Mouse (Mus musculus) heart, embryonic 10.5 days (tissue): Measurements from ENCODE around the gene Arhgap9. TPM values are rescaled to one million over a fixed set of nuclear protein-coding genes. Genes with fewer than 3 reads are reported as not detected.

ENCODE experiments used
- DNase-seq: peaks from one replicate; pipeline ENCODE4 v3.0.0-alpha.2; 2017; ENCODE audit warnings: low spot score
- H3K27ac ChIP-seq: fragments of 300-500 bp; sonication (generic); 2 replicates; pipeline ENCODE4 v1.5.1; 2016; ENCODE audit warnings: mild to moderate bottlenecking
- H3K27me3 ChIP-seq: fragments of 300-500 bp; sonication (generic); 2 replicates; pipeline ENCODE4 v1.6.1; 2016; ENCODE audit warnings: mild to moderate bottlenecking; ENCODE audit not compliant: poor library complexity, insufficient read depth, severe bottlenecking
- H3K36me3 ChIP-seq: fragments of 300-500 bp; sonication (generic); 2 replicates; pipeline ENCODE4 v1.6.1; 2016; ENCODE audit warnings: mild to moderate bottlenecking, moderate library complexity
- H3K4me1 ChIP-seq: fragments of 300-500 bp; sonication (generic); 2 replicates; pipeline ENCODE4 v1.6.1; 2016; ENCODE audit warnings: mild to moderate bottlenecking
- H3K4me3 ChIP-seq: fragments of 300-500 bp; sonication (generic); 2 replicates; pipeline ENCODE4 v1.5.1; 2016; ENCODE audit warnings: mild to moderate bottlenecking, moderate library complexity
- H3K9me3 ChIP-seq: fragments of 300-500 bp; sonication (generic); 2 replicates; pipeline ENCODE4 v1.6.1; 2016; ENCODE audit warnings: mild to moderate bottlenecking, moderate library complexity
- WGBS: fragments of 180-500 bp; shearing (Covaris S2); methylation state at CpG from one replicate; pipeline ENCODE4 v1.1.7; 2016; 5-methylcytosine and 5-hydroxymethylcytosine counted together
- polyA plus RNA-seq: library from polyadenylated mRNA; unstranded; fragments of >200 nt; fragmentation: Nextera tagmentation; extraction: Ambion mirVana; gene quantifications from 2 replicates; pipeline ENCODE4 v1.2.1, GENCODE M21; 2016

Gene Arhgap9
- polyA plus RNA-seq, 1 experiment from 2014 or later, result 3.1 TPM

DNA sequence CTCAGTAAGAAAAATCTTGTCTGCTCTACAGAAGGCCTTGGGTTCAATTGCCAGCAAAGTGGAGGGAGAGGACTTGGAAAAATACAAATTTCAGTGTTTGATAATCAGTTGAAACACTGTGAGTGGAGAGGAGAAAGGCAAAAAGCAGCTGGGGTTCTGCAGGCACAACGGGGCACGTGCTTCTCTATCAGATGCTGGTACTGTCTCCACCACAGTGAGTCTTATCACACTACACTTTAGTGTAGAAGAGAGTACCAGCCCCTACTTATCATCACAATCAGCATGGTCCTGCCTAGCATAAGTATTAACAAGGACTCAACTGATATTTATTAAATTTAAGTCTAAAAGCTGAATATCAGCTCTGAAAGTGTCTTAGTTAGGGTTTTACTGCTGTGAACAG, 4.5 kb upstream of the Arhgap9 start:
- Histone ChIP-seq H3K4me1 (0 out of 2 replicates have a peak, but pooled peaks cover 3% of the 10 kb centered on the region), H3K36me3 (no peaks in the 10 kb centered on the region), H3K27ac (no peak overlapping the region), H3K9me3 (no peaks in the 10 kb centered on the region), H3K4me3 (no peak overlapping the region), H3K27me3 (peaks cover 17% of the 10 kb centered on the region)
- DNase-seq, result no peak
- WGBS, result 78% methylated on average over 2 of the region's 2 CpGs

DNA sequence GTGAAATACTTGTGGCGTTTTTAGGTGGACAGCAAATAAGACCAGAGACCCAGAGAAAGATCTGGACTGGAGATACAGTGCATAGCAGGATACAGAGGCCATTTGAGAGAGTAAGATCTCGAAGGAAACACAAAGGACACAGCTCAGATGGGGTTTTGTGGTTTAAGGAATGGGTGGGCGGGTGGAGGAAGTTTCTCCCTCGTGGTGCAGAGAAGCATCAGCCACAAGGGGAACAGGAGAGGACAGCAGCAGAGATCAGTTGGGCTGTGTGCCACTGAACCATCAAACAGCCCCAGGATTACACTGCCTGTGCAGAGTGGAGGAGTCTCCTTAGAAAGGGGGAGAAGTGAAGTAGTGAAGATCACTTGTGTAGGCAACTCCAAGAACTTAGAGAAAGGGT, 3.8 kb upstream of the Arhgap9 start:
- H3K27ac ChIP-seq, result no peak overlapping the region
- no peaks in the 10 kb centered on the region for H3K9me3 ChIP-seq
- H3K36me3 ChIP-seq, result no peaks in the 10 kb centered on the region
- peaks cover 24% of the 10 kb centered on the region for H3K27me3 ChIP-seq
- H3K4me1 ChIP-seq, result peaks cover 9% of the 10 kb centered on the region; the same call in 1 of the 2 replicates
- no peak for DNase-seq
- WGBS, result 50% methylated on average over 4 of the region's 4 CpGs
- no peak overlapping the region for H3K4me3 ChIP-seq

DNA sequence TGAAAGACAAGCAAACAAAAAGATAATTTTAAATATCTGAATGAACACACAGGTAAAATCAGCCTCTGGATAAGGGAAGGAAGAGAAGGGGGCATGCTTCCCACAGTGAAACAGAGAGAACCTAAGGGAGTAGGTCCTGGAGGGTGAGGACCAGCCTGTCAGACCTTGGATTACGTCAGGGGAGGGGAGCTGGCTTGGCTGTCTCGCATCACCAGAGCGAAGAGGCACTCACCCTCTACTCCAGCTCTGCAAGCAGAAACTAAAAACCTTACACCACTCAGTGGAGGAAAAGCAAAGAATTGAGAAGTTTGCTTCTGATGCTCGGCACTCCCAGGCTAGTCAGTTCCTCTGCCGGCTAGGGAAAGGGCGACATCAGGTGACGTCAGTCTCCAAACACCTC, 1.8 kb upstream of the Arhgap9 start:
- Histone ChIP-seq H3K36me3 (no peaks in the 10 kb centered on the region), H3K27ac (no peak overlapping the region), H3K9me3 (no peaks in the 10 kb centered on the region), H3K4me3 (no peak overlapping the region), H3K27me3 (peaks cover 44% of the 10 kb centered on the region), H3K4me1 (peaks cover 11% of the 10 kb centered on the region)
- 74% methylated on average over 7 of the region's 7 CpGs for WGBS
- no peak for DNase-seq

DNA sequence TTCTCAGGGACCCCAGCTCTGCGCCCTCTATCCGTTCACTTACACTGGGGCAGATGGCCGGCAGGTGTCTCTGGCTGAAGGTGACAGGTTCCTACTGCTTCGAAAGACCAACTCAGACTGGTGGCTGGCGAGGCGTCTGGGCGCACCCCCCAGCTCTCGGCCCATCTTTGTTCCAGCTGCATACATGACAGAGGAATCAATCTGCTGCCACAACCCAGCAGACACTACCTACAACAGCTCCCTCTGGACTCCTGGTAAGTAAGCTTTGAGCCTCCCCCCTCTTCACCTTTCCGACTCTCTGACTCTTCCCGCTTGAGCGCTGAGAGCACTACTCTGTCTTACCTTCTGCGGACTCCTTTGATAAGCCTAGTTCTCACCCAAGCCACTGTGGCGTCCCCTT, 414 bp downstream of the Arhgap9 start:
- peaks cover 29% of the 10 kb centered on the region for H3K4me1 ChIP-seq
- no peak overlapping the region for H3K27ac ChIP-seq
- peaks cover 66% of the 10 kb centered on the region for H3K27me3 ChIP-seq
- WGBS, result 51% methylated on average over 13 of the region's 13 CpGs
- H3K4me3 ChIP-seq, result no peak overlapping the region
- no peaks in the 10 kb centered on the region for H3K9me3 ChIP-seq
- H3K36me3 ChIP-seq, result no peaks in the 10 kb centered on the region
- DNase-seq, result no peak

DNA sequence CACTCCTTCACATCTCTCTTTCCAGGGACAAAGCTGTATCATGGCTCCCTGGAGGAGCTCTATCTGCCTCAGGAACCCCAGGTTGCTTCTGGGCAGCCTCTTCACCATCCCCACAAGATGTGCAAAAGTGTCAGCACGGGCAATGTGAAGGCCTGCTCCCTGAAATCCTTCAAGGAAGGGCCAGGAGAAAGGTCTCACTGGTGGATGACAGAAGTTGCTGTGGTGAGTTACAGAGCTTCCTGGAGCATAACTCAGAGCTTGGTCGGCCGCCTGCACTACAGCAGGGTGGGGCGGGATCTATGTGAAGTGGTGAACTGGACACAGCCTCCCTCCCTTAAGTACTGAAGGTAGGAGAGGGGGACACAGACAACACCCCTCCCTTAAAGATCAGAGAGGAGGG, 905 bp downstream of the Arhgap9 start:
- H3K36me3 ChIP-seq, result no peaks in the 10 kb centered on the region
- 71% methylated on average over 4 of the region's 4 CpGs for WGBS
- peaks cover 71% of the 10 kb centered on the region for H3K27me3 ChIP-seq
- H3K9me3 ChIP-seq, result no peaks in the 10 kb centered on the region
- H3K27ac ChIP-seq, result no peak overlapping the region
- no peak for DNase-seq
- peaks cover 29% of the 10 kb centered on the region for H3K4me1 ChIP-seq
- H3K4me3 ChIP-seq, result no peak overlapping the region

DNA sequence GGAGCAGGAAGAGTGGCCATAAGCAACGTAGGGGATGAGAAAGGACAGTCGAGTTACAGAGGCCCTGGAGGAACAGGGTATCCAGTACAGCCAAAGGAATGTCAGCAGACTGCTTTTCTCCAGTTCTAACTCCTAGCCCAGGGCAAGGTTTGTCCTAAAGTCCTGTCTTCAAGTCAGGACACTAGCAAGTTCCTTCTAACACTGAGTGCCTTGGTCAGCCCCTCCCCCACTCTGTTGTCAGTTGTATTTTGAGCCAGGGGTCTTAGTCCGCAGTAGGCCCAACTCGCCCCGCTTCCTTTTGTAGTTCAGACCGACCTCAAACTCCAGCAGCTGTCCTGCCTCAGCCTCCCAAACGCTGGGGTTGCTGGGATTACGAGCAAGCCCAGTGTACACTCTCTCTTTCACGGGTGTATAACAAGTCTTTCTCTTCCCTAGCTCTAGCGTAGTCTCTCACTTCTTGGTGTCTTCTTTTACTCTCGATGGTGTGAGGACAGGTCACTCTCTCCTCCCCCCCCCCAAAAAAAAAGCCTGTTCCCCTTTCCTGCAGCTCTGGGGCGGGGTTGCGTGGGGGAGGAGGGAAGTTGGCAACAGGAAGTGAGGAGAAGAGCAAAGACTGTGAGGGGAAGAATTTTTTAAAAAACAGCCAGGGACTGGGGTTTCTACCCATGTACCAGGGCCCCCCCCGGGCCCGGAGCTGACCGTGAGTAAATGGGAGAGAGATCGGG, 1.5 kb downstream of the Arhgap9 start:
- 62% methylated on average over 17 of the region's 17 CpGs for WGBS
- no peak for DNase-seq

DNA sequence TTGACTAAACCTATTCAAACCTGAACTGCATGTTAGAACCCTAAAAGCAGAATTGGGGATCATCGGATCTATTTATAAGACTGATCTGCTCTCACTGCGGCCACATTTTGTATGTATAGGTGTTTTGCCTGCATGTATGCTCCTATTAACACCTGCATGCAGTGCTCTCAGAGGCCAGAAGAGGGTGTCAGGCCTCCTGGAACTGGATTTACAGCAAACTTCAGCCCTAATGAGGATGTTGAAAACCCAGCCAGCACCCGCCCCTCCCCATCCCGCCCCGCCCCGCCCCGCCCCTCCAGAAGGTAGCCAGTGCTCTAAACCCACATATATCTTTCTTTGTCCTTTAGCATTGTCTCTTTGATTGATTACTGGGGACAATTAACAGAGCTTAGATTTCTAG, 2.7 kb downstream of the Arhgap9 start:
- Histone ChIP-seq H3K27me3 (peaks cover 89% of the 10 kb centered on the region), H3K36me3 (no peaks in the 10 kb centered on the region), H3K4me3 (no peak overlapping the region), H3K27ac (no peak overlapping the region), H3K4me1 (peaks cover 29% of the 10 kb centered on the region), H3K9me3 (no peaks in the 10 kb centered on the region)
- 12% methylated on average over 7 of the region's 7 CpGs for WGBS
- no peak for DNase-seq

More for the DNA sequence above, 1.5 kb downstream of the Arhgap9 start:
- Histone ChIP-seq H3K9me3 (no peaks in the 10 kb centered on the region), H3K4me1 (peaks cover 29% of the 10 kb centered on the region), H3K27me3 (peaks cover 77% of the 10 kb centered on the region), H3K4me3 (no peak overlapping the region), H3K36me3 (no peaks in the 10 kb centered on the region), H3K27ac (no peak overlapping the region)

DNA sequence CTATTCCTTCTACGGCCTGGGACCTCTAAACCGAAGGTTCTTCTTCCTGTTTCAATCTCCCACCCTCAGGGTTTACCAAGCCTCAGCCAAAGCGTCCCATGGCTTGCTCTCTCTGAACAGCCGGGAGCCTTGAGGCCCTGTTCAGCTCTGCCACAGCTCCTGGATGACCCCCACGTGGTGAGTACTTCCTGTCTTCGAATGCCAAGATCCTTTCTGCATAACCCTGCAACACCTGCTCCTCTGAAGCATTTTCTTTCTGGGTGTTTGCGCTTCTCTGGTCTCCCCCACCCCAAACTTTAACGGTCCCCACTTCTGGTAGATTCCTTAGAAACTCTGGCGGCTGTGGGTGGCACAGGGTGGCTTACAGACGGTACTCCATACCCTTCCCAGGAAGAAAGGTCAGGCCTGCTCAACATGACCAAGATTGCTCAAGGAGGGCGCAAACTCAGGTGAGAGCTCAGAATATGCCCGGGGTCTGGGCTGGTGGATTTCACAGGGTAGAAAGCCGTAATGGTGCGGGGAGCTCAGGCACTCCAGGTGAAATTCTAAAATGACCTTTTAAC, 3.8 kb downstream of the Arhgap9 start:
- H3K27ac ChIP-seq, result peak overlapping the region; percentile 62; the same call in 1 of the 2 replicates
- no peaks in the 10 kb centered on the region for H3K9me3 ChIP-seq
- 29% methylated on average over 14 of the region's 14 CpGs for WGBS
- DNase-seq, result no peak
- H3K27me3 ChIP-seq, result peaks cover 100% of the 10 kb centered on the region
- H3K4me3 ChIP-seq, result peak overlapping the region; percentile 66
- no peaks in the 10 kb centered on the region for H3K36me3 ChIP-seq
- H3K4me1 ChIP-seq, result peaks cover 29% of the 10 kb centered on the region

DNA sequence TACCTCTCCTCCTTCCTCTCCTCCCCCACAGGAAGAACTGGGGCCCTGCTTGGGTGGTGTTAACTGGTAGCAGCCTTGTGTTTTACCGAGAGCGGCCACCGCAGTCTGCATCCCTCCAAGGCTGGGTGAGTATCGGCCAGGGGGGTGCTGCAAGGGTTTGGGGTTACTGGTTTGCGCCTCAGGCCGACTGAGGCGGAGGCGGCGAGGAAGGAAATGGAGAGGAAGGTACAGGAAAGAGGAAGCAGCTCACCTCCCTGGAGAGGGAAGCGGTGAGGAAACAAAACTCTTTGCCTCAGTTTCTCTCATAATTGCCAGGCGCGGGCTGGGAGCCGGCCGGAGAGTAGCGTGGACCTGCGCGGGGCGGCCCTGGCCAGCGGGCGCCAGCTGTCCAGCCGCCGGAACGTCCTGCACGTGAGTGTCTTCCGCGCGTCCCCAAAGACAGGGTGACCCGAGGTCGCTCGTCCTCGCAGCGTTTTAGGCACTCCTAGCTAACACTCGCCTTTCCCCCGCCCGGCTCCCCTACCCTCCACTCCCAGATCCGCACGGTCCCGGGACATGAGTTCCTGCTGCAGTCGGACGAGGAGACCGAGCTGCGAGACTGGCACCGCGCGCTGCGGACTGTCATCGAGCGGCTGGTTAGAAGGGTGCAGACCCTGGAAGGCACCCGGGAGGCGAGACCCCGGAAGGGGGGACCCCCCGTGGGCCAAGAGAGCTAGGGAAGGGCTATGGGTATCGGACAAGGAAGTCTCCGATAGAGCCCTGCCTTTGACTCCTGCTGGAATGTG, 4.4 kb downstream of the Arhgap9 start:
- Histone ChIP-seq H3K4me3 (peak overlapping the region; percentile 66), H3K4me1 (peaks cover 29% of the 10 kb centered on the region), H3K27me3 (peaks cover 100% of the 10 kb centered on the region), H3K36me3 (no peaks in the 10 kb centered on the region), H3K9me3 (no peaks in the 10 kb centered on the region), H3K27ac (peak overlapping the region; percentile 62)
- under 1% methylated on average over 54 of the region's 54 CpGs for WGBS
- DNase-seq, result no peak

DNA sequence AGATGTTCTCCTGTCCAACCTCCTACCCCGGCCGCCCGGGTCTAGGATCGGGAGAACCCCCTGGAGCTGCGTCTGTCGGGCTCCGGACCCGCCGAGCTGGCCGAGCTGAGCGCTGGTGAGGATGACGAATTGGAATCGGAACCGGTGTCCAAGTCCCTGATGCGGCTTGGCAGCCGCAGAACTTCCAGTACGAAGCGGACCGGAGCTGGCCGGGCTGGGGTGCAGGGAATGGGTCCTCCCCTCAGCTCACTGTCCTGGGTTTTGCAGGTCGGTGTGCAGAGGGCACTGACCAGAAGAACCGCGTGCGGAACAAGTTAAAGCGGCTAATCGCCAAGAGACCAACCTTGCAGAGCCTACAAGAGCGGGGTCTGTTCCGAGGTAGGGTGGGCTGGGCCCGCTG, 5.1 kb downstream of the Arhgap9 start:
- 4% methylated on average over 29 of the region's 29 CpGs for WGBS
- peak overlapping the region; percentile 62 for H3K27ac ChIP-seq
- no peaks in the 10 kb centered on the region for H3K9me3 ChIP-seq
- H3K36me3 ChIP-seq, result no peaks in the 10 kb centered on the region
- no peak for DNase-seq
- peak overlapping the region; percentile 66 for H3K4me3 ChIP-seq
- peaks cover 100% of the 10 kb centered on the region for H3K27me3 ChIP-seq
- H3K4me1 ChIP-seq, result peaks cover 29% of the 10 kb centered on the region

DNA sequence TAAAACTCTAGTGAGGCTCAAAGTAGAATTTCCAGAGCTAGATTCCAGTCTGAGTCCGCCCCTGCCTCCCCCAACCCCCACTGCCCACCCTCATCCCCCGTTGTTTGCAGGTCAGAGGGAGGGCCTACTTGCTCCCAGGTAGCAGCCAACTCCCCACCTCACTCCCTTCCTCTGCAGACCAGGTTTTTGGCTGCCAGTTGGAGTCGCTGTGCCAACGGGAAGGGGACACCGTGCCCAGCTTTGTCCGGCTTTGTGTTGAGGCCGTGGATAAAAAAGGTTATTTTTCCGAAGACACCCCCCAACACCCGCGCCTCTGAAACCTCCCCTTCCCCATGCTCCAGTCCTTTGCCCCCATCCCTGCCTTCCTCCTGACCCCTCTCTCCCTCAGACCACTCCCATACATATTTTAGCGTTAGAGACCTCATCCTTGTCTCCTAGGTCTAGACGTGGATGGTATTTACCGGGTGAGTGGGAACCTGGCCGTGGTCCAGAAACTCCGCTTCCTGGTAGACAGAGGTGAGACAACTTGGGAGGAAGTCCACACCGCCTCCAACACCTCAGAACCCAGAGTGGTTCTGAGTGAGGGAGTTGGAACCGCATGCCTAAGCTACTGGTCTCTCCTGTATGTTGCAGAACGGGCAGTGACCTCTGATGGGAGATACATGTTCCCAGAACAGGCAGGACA, 5.8 kb downstream of the Arhgap9 start:
- Histone ChIP-seq H3K27ac (no peak overlapping the region), H3K4me3 (no peak overlapping the region), H3K36me3 (no peaks in the 10 kb centered on the region), H3K27me3 (peaks cover 100% of the 10 kb centered on the region), H3K9me3 (no peaks in the 10 kb centered on the region), H3K4me1 (peaks cover 28% of the 10 kb centered on the region)
- no peak for DNase-seq
- WGBS, result 43% methylated on average over 18 of the region's 18 CpGs

DNA sequence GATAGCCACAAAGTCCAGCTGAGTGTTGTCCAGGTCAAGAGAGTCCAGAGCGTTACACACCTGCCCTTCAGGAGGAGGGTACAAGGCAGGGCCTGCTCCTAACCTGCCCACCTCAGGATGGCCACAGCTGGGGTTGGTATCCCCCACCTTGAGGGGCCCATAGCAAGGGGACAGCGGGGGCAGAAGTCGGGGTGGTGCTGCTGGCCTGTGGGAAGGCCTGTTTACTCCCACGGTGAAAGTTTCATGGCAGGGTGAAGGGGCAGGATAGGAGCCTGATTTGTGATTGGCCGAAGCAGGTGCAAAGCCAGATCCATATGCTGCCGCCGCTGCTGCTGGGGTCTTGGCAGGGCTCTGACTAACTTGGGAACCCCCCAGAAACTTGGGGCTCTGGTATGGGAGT, 8.4 kb downstream of the Arhgap9 start:
- no peak overlapping the region for H3K27ac ChIP-seq
- 0 out of 2 replicates have a peak, but pooled peaks cover 8% of the 10 kb centered on the region for H3K36me3 ChIP-seq
- H3K4me3 ChIP-seq, result no peak overlapping the region
- no peak for DNase-seq
- peaks cover 23% of the 10 kb centered on the region for H3K4me1 ChIP-seq
- H3K27me3 ChIP-seq, result peaks cover 74% of the 10 kb centered on the region
- no peaks in the 10 kb centered on the region for H3K9me3 ChIP-seq
- WGBS, result 69% methylated on average over 7 of the region's 7 CpGs
